Mouse (Mus musculus): Measurements from ENCODE around the gene Abcc4.
A peak's percentile ranks its signal among the peaks of the same experiment; 100 is the strongest.

Abcc4 gene

DNA sequence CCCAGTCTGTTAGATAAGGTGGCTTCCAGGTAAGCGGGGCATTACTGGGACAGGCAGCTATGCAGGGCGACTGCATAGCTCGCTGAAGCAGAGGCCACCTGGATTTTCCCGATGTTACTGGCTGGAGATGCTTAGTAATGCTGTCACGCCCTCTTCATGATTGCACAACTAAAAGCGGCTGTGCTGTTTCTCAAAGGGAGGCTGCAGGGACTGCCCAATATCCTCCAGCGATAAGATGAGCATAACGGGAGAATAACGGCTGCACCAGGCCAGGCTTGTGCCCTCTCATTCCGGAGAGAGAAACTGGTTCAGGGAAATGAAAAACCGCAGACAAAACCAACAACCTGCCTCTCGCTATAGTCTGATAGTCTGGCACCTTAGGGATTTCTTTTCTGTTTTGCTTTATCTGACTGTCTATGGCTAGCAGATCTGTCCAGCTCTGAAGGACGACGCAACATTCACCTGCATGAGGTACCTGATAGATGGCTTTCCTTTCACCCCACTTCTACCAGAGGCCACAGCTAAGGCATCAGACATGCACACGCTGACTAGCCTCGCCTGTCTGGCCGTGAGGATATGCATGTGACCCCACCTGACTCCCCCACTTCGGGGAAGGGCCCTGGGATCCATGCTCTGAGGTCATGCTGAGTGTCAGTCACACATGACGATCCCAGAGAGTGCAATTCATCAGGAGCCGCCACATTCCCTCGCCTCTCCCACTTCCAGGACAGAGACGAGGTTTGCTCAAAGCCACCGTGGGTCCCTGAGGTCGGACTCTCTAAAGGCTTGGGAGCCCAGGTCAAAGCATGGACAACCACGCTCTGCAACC lies 67.4 kb downstream of the Abcc4 start:
- DNase-seq (ENCODE audit: low spot score in 2 of 2), result no peak

DNA sequence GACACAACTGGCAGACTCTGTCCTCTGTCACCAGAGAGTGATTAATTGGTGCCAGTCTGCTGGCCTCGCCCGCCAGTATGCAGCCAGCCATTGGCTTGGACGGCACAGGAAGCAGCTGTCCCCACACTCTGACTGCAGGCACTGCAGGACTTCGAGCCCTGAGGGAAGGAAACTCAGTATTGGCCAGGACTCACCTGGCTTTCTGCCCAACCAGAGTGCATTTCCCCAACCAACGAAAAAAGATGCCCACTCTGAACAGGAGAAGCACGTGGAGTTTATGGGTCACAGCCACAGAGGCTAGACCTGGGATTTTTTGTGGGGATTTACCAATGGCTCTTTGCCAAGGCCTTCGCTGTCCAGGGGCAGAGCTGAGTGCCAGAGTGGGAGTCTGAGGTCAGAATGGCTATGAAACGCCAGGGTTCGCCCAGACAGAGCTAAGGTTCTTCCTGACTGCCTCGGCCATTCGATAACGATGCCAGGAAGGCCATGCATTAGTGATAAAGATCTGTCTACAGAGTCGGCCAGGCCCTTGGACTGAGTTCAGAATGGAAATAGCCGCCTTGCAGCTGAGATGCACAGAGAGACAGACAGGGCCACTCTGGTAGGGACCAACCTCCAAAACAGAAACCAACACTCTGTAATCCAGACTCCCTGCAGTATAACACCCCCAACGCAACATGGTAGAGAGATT lies 70.4 kb downstream of the Abcc4 start:
- DNase-seq (ENCODE audit: low spot score in 2 of 2), result no peak

DNA sequence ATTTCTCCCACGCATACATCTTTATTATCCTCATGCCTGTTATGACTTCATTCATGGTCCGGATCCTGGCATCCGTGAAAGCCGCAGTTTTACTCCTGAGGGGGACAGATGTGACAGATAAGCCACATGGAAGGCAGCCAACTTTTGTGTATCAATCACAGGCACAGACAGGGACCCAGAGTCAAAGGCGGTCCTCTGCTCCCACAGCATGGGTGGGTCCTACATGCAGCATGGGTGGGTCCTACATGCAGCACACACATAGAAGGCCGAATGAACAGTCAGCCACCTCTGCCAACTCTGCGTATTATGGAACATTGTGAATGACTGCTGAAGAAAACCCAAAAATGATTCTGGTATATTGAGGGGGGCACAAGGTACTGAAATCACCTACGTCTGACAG lies 76.4 kb downstream of the Abcc4 start:
- DNase-seq (ENCODE audit: low spot score in 2 of 2), result no peak

DNA sequence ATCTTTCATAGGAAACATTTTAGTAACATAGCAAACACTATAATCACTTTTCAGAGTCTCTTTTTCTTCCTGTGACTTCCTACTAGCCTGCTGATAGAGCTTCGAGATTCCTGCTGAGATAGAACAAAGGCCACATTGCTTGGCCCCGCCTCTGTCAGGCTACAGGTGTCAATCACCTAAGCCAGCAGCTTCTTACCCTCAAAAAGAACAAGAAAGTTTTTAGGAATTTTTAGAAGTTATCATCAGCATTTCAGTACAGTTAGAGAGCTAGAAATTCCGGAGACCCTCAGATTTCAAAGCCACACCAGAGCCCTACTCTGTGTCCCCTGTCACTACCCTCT lies 84.6 kb downstream of the Abcc4 start:
- no peak for DNase-seq (ENCODE audit: low spot score in 2 of 2)

DNA sequence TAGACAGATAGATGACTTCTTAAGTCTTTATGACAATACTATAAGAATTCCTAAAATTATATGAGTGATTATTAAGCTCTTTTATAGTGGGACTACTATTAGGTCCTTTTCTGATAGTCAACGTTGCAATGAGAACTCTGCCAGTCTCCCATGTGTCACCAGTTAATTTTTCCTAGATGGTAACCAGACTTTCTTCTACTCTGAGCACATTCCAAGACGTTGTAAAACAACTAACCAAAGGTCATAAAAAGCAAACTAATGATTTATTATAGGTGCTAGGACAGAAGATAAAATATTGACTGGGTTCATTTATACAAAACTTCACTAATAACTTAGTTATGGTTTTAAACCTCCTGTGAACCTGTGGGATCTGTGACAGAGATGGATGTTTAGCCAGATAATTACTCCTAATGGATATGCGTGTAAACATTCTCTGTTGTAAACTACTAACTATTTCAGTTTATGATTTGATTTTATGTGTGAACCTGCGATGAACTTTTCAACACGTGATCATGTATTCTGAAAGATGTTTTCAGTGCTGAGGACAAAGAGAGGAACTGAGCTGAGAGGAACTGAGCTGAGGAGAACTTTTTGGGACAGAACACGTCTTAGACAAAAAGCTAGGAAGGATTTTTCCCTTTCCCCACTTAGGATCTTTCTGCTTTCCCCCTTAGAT lies 85.1 kb downstream of the Abcc4 start:
- no peak for DNase-seq (ENCODE audit: low spot score in 2 of 2)

DNA sequence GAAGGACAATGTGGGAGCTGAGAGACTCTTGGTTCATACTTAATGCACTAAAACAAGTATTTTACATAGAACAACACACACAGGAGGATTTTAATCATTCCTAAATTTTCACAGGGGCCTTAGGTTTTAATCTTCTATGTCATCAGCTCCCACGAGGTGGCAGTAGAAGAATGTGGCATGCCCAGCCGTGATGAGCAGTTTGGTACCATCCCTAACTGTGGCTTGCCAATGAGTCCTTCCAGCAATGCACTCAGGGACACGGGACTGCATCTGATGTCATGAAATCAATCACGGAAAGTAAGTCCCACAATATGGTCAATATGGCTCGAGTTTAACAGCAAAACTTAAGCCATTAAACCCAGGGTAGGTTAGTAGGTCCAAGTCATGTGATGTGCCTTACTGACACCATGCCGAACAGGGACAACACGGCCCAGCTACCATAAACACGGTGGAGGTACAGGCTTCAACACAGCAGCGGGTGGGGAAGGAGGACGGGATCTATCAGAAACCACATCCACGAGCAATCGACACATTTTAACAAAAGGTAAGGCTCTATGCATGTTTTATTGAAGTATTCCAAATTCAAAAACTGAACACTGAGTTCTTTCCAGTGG lies 89.2 kb downstream of the Abcc4 start:
- peak; percentile 45 to 59 for DNase-seq (ENCODE audit: low spot score in 2 of 2)

DNA sequence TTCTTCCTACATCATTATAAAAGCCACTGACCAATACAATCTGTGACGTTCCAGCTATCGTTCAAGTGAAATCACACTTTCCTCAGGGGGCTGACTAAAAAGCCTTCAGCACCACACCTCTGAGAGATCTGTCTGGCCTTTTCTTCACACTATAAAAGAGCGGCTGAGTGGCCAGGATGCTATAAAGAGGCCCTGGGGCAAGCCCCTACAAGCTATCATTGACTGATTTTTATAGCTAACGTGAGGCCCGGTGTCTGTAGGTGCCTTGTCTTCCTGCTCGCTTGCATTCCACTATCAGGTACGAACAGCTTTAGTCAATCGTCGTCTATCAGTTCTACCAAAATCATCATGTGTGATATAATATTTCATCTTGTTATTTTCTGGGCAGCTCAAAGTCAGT lies 92.3 kb downstream of the Abcc4 start:
- no peak for DNase-seq (ENCODE audit: low spot score in 2 of 2)

DNA sequence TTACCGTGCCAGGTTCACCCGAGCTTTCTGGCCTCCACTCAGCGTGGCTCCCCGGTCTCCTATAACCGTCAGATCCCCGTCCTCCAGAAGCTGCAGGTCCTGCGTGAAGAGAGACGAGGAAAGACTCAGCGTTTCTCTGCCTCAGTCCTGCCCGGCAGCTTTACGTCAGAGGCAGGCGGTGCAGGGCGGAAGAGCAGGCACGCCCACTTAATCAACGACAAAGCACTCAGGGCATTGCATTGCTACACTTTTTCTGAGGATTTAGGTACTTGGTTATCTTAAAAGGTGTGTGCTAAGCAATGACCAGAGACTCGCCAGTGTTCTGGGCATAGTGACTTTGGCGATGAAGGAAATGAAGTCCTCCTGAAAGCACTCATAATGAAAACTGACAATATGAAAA lies 94.3 kb downstream of the Abcc4 start:
- DNase-seq (ENCODE audit: low spot score in 2 of 2), result no peak

DNA sequence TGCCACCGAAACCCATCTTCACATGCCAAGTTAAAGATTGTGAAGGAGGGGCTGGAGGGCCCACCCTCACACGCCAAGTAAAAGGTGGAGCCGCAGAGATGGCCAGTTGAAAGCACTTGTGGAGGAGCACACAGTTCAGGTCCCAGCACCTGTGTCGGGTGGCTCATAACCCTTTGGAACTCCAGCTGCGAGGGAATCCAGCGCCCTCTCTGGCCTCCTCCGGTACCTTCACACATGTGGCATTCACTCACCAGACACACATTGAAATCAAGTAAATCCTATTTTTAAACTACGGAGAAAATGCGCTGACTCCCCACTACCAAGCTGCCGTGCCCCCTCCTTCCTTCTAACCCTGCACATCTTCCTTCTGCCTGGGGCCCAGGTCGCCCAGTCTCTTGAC lies 95.2 kb downstream of the Abcc4 start:
- DNase-seq (ENCODE audit: low spot score in 2 of 2), result no peak

DNA sequence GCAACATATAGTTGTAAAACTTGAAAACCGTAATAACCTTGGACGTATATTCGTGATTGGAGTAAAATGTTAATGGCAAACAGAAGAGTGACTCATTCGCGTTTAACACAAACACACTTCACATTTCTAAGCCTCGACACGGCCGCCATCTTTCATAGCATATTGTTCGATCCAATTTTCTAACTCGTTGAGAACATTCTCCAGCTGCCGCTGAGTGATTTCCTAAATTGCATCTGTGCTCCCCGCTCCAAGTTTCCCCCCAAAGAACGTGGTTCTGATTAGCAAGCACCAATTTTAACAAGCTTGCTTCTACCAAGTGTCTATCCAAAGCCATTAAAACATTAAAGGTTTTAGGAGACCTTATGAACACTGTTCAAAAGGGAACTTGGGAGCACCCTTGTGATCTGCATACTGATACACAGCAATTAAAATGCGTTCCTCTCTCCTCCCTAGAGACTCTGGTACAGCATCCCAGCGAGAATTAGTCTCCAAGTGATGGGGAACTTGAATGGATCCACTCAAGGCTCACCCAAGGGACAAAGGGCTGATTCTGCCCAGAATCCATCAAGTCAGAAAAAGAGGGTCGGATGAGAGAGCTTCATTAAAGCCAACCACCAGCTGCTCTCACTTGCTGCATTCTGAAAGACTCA lies 97.1 kb downstream of the Abcc4 start:
- no peak for DNase-seq (ENCODE audit: low spot score in 2 of 2)

DNA sequence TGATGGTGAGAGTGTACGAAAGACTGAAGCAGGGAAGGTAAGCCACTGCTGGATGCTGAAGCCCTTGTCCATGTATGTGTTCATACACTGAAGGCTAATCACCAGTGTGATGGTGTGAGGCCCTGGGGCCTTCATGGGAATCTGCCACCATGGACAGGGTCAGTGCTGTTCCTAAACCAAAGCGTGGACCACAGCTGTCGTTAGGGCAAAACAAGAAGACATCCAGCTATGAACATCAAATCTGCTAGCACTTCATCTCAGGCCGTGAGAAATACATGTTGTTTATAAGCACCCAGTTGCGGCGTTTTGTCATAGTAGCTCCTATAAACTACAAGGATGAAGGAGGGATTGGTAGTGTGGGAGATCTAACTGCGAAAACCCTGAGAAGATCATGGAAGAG lies 97.7 kb downstream of the Abcc4 start:
- no peak for DNase-seq (ENCODE audit: low spot score in 2 of 2)

DNA sequence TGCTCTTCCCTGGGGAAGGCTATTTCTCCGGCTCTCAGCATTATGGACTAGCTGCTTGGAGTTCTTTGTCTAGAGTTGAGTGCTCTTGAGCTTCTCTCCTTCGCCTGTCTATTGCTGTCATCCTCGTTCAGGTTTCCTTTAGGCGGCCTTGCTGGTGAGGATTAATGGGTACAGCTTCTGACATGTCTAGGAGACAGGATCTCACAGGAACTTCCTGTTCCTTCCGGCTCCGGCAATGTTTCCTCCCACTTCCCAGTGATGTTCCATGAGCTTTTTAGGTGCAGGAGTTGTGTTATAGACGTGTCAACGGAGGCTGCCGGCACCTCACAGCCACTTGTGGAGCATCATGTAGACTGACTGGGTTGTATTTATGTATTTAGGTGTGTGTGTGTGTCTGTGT lies 99.5 kb downstream of the Abcc4 start:
- DNase-seq (ENCODE audit: low spot score in 2 of 2), result no peak

DNA sequence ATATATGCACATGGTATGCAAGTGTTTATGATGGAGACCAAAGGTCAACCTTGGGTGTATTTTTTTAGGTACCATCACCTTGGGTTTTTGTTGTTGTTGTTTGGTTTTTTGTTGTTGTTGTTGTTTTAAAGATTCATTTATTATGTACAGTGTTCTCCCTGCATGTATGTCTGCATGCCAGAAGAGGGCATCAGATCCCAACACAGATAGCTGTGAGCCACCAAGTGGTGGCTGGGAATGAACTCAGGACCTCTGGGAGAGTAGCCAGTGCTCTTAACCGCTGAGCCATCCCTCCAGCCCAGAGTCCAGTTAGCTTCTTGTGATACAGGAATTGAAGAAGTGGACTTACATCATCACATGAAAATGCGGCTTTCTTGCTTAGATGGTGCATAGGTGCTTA lies 101.1 kb downstream of the Abcc4 start:
- DNase-seq (ENCODE audit: low spot score in 2 of 2), result no peak

DNA sequence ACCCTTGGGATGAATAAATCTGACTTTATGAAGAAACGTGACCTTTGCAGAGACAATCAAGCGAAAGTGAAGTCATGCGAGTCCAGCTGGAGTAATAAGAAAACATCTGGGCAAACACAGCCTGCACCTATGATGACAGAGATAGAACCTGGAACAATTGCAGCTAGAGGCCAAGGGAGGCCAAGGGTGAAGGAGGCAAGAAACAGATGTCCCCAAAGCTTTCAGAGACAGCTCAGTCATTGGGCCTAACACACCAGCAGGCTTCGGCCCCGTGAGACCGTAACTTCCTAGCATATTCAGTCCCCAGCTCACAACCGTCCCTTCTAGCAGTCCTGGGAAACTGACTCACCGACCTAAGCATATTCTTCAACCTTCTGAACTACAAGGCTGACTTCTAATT lies 104.0 kb downstream of the Abcc4 start:
- DNase-seq (ENCODE audit: low spot score in 2 of 2), result no peak

DNA sequence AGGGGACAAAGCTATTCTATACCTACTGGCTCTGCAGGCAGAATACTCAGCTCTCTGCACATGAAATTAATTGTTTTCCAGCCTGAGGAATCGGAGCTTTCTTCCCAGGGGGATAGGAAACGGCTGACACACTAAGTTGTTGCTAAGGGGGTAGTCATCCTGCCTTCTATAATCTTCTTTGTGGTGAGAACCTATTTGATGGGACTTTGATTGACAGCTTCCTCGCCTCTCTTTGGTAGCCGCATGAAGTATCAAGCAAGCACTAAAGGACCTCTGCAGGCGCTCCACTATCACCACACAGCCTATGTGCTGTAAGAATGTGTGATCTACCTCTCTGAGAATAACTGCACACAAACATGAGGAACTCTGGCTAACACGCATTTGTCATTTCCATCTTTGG lies 105.3 kb downstream of the Abcc4 start:
- DNase-seq (ENCODE audit: low spot score in 2 of 2), result no peak

DNA sequence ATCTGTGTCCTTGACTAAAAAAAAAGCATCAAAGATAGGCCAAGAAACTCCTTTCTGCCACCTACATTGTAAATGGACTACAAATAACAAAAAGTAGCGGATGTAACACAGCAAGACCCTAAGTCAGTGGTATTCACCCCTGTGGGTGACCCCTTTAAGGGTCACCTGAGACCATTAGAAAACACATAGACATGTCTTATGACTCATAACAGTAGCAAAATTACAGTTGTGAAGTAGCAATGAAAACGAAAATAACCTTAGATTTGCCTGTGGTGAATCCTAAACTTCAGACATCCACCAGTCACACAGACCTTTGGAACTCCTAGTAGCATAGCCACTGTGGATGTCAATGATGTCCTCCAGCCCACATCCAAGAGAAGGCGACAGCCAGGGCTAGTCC lies 107.3 kb downstream of the Abcc4 start:
- no peak for DNase-seq (ENCODE audit: low spot score in 2 of 2)

DNA sequence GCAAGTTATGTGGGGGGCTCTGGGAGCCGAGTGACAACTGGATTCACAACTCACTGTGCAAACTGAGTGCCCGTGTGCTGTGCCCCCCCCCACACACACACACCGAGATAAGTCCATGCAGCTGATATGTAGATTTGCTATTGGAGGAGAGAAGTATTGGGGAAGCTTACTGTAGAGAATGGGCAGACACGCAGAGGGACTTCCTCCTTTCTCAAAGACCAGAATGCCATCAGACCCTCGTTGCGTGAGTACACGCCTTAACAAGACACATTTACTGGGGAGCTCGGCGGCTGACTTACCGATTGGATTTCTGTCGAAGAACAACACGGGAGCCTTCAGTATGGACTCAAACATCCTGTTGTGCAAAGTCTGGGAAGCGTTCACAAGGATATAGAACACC lies 111.6 kb downstream of the Abcc4 start:
- no peak for DNase-seq (ENCODE audit: low spot score in 2 of 2)

DNA sequence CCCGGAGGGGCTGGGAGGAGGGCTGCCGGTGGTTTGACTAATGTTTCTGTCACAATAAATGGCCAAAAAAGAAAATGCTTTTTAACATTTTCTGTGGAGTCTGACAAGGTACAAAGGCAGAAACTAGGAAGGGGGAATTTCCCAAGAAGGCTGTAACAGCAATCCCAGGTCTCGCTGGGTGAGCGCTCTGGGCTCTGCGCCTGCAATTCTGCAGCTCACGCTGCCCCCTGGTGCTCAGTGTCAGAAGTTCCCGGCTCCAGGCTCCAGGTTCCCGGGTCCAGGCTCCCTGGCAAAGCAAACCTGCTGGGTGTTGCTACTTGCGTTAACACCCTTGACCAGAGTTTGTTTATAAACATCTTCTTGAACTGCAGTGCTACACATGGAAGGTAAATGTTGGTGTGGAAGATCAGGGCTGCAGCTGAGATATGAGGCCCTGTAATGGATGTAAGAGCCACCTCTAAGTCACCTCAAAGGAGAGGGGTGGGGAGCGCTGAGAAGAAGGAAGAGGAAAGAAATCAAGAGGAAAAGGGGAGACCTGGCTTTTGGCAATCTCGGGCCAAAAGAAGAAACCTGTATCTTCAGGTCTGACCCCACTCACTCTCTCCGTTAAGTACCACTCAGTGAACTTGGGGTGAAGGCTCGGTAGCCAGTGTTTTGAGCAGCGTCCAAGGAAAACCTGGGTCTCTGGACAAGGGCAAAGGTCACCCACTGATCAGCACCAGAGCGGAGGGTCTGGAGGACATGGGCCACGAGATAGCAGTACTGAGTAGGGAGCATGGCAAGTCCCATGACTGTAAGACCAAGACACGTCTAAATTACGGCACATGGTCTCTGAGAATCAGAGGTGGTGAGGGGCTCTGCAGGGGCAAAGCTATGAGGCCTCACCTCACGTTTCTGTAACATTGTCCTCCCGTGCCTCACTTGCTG lies 114.3 kb downstream of the Abcc4 start:
- peak; percentile 64 to 80 for DNase-seq (ENCODE audit: low spot score in 2 of 2)

DNA sequence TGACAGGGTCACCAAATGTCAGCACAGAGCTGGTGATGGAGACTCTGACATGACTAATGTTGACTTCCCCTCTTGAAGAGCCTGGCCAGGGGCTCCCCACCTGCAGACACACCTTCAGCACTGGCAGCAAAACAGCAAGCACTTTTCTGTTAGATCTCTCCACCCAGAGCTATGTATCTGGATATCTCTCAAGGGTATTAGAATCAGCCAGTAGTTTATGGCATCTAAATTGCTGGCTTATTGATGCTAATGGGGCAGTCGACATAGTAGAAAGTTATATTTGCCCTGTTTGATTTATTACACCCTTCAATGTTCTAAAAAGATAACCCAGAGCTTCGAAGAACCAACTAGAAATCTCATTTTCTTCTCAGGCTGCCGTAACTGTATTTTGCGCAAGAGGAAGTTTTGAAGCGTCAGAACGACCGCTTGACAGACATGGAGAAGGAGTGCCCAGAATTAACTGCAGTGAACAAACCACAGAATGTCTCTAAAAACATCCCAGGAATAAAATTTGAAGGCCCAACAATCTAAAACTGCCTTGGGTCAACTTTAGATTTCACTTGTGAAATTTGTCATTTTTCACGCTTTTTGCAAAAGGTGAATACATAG lies 123.6 kb downstream of the Abcc4 start:
- DNase-seq (ENCODE audit: low spot score in 2 of 2), result no peak

DNA sequence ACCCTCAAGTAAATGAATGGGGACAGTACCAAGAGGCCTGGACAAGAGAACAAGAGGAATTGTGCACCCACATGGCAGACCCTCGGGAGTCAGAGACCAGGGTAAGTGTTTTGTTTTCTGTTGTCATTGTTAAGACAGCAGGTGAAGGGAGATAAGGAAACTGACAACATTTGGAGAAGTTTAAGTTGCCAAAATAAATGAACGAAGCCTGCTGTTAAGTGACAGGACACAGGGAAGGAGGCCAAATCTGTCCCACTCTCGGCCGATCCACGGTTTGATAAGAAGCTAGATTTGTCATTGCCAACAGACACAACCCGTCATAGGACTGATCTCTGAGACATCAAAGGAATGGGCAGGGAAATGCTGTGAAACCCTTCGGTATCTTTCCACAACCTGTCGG lies 124.3 kb downstream of the Abcc4 start:
- no peak for DNase-seq (ENCODE audit: low spot score in 2 of 2)
